ENCODE assay signal across 28 mouse cellular contexts in the genomic region with DNA sequence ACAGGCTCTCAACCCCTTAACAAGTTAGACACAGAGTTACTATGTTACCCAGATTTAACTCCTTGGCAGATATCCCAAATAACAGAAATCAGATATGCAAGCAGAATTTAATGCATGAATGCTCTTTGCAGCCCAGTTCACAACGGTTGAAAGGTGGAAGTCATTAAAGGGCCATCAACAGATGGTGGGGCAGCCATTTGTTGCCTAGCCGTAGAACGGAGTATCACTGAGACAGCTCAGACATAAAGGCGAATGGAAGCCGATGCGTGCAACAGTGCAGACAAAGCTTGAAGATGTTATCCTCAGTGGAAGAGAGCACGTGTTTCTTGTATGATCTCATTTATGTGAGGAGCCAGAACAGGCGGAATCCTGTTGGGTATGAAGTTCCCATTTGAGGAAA. TPM values are rescaled to one million over a fixed set of nuclear protein-coding genes. Genes with fewer than 3 reads are reported as not detected.
DNase-seq lines count a peak whose midpoint lies in the region; ATAC-seq and TF ChIP-seq lines count a peak whose summit lies in the region.
"Had no signal": no experiment of that assay in that cellular context is flagged by ENCODE, and none has a peak within 500 bp of the region (broad histone marks: within the 10 kb centered on the region; RNA-seq: fewer than 3 reads in every experiment).

No protein-coding gene starts in this region.

- H3K4me1 ChIP-seq in forebrain, embryonic 14.5 days (ENCODE audit: control insufficient read depth, insufficient read depth, low read length) = peaks cover 6% of the 10 kb centered on the region
- peaks cover 20% of the 10 kb centered on the region for H3K4me1 ChIP-seq in forebrain, embryonic 15.5 days
- peaks cover 10% of the 10 kb centered on the region for H3K4me1 ChIP-seq in kidney, postnatal 0 days (replicated peaks; ENCODE audit: insufficient read depth, low read length)
- H3K4me1 ChIP-seq in limb, embryonic 14.5 days (ENCODE audit: control insufficient read depth, insufficient read depth, low read length) = peaks cover 16% of the 10 kb centered on the region

- no peak overlapping the region for H3K9ac ChIP-seq in forebrain, embryonic 14.5 days (ENCODE audit: low read length)
- H3K9ac ChIP-seq in forebrain, embryonic 15.5 days (replicated peaks) = no peak overlapping the region
- H3K9ac ChIP-seq in kidney, postnatal 0 days (ENCODE audit: low read depth, low read length) = no peak overlapping the region
- no peak overlapping the region for H3K9ac ChIP-seq in limb, embryonic 14.5 days (ENCODE audit: low read depth, low read length, severe bottlenecking)
- H3K9ac ChIP-seq: heart, embryonic 15.5 days; hindbrain, embryonic 14.5 days; intestine, embryonic 15.5 days; liver, embryonic 12.5 days; midbrain, embryonic 13.5 days had no signal

- no peak for TF ChIP-seq CTCF in kidney, postnatal 0 days (IDR thresholded peaks at IDR 0.05; ENCODE audit: low read depth)

- H3K27ac ChIP-seq in forebrain, embryonic 14.5 days (ENCODE audit: low read depth, low read length) = no peak overlapping the region
- no peak overlapping the region for H3K27ac ChIP-seq in forebrain, embryonic 15.5 days (replicated peaks)
- no peak overlapping the region for H3K27ac ChIP-seq in kidney, postnatal 0 days
- no peak overlapping the region for H3K27ac ChIP-seq in limb, embryonic 14.5 days (replicated peaks; ENCODE audit: low read depth, low read length)
- H3K27ac ChIP-seq: heart, embryonic 15.5 days; hindbrain, embryonic 14.5 days; intestine, embryonic 15.5 days; liver, embryonic 12.5 days; midbrain, embryonic 13.5 days had no signal

- H3K4me2 ChIP-seq in forebrain, embryonic 14.5 days (ENCODE audit: low read length) = no peak overlapping the region
- no peak overlapping the region for H3K4me2 ChIP-seq in forebrain, embryonic 15.5 days (replicated peaks)
- no peak overlapping the region for H3K4me2 ChIP-seq in kidney, postnatal 0 days (ENCODE audit: low read length)
- no peak overlapping the region for H3K4me2 ChIP-seq in limb, embryonic 14.5 days (replicated peaks; ENCODE audit: low read depth, low read length, severe bottlenecking)
- H3K4me2 ChIP-seq: heart, embryonic 15.5 days; hindbrain, embryonic 14.5 days; intestine, embryonic 15.5 days; liver, embryonic 12.5 days; midbrain, embryonic 13.5 days had no signal

- H3K27me3 ChIP-seq in forebrain, embryonic 14.5 days (replicated peaks; ENCODE audit: control insufficient read depth, insufficient read depth, low read length) = no peaks in the 10 kb centered on the region
- no peaks in the 10 kb centered on the region for H3K27me3 ChIP-seq in forebrain, embryonic 15.5 days
- no peaks in the 10 kb centered on the region for H3K27me3 ChIP-seq in kidney, postnatal 0 days (ENCODE audit: insufficient read depth, low read length)
- no peaks in the 10 kb centered on the region for H3K27me3 ChIP-seq in limb, embryonic 14.5 days (ENCODE audit: control insufficient read depth, insufficient read depth, low read length)
- H3K27me3 ChIP-seq: heart, embryonic 15.5 days; intestine, embryonic 15.5 days; liver, embryonic 12.5 days; midbrain, embryonic 13.5 days had no signal

- TF ChIP-seq POLR2A in limb, embryonic 14.5 days (IDR thresholded peaks at IDR 0.05; ENCODE audit: borderline replicate concordance, extremely low read depth, insufficient read depth, insufficient read length) = no peak

- no peak overlapping the region for H3K4me3 ChIP-seq in forebrain, embryonic 14.5 days (ENCODE audit: low read depth, low read length)
- no peak overlapping the region for H3K4me3 ChIP-seq in forebrain, embryonic 15.5 days
- H3K4me3 ChIP-seq in kidney, postnatal 0 days (replicated peaks; ENCODE audit: low read depth, low read length) = no peak overlapping the region
- H3K4me3 ChIP-seq in limb, embryonic 14.5 days (replicated peaks; ENCODE audit: low read length) = no peak overlapping the region
- H3K4me3 ChIP-seq: heart, embryonic 15.5 days; intestine, embryonic 15.5 days; liver, embryonic 12.5 days; midbrain, embryonic 13.5 days had no signal

- H3K36me3 ChIP-seq in forebrain, embryonic 14.5 days (ENCODE audit: control insufficient read depth, insufficient read depth, low read length) = no peaks in the 10 kb centered on the region
- H3K36me3 ChIP-seq in forebrain, embryonic 15.5 days = no peaks in the 10 kb centered on the region
- H3K36me3 ChIP-seq in kidney, postnatal 0 days (ENCODE audit: insufficient read depth, low read length) = no peaks in the 10 kb centered on the region
- H3K36me3 ChIP-seq in limb, embryonic 14.5 days (ENCODE audit: control insufficient read depth, insufficient read depth, low read length) = no peaks in the 10 kb centered on the region
- H3K36me3 ChIP-seq: heart, embryonic 15.5 days; intestine, embryonic 15.5 days; liver, embryonic 12.5 days; midbrain, embryonic 13.5 days had no signal

- DNase-seq in forebrain, embryonic 14.5 days (ENCODE audit: low spot score) = peak; percentile 13
- DNase-seq in kidney, postnatal 0 days (ENCODE audit: low spot score) = peak; percentile 47
- no peak for DNase-seq in kidney, adult 11 months
- DNase-seq in Muller cell, postnatal 12 days (ENCODE audit: inconsistent ontology term) = peak; percentile 64
- peak; percentile 44 for DNase-seq in limb, embryonic 14.5 days (ENCODE audit: low spot score)
- no peak for DNase-seq in right cerebral cortex, postnatal 36 days (ENCODE audit: low spot score in 2 of 2)
- DNase-seq in thymus, postnatal 25 days = no peak
- DNase-seq: adrenal gland, adult 8-10 months; cerebellum, adult 8-10 months; cerebellum, postnatal 36 days; embryo, embryonic 11 days; heart, postnatal 36 days; left cerebral cortex, postnatal 4 days; lung, adult 2 months; lung, postnatal 14 days; right cerebral cortex, postnatal 4 days; thymus, postnatal 4 days had no signal

- 56% methylated on average over 8 of the region's 8 CpGs for WGBS in forebrain, embryonic 14.5 days
- WGBS in forebrain, embryonic 15.5 days = 56% methylated on average over 8 of the region's 8 CpGs
- WGBS in kidney, postnatal 0 days = 20% methylated on average over 8 of the region's 8 CpGs
- 53% methylated on average over 8 of the region's 8 CpGs for WGBS in limb, embryonic 14.5 days

- no peak for ATAC-seq in forebrain, embryonic 14.5 days
- ATAC-seq in forebrain, embryonic 15.5 days (replicated peaks) = no peak
- ATAC-seq in kidney, postnatal 0 days (replicated peaks; ENCODE audit: low FRiP score, low read depth) = no peak
- peak; percentile 46 for ATAC-seq in limb, embryonic 14.5 days (ENCODE audit: low FRiP score, low read depth)
- ATAC-seq: activated CD4-positive, CD25-positive, alpha-beta regulatory T cell, adult 4 months; intestine, embryonic 15.5 days; liver, embryonic 12.5 days; midbrain, embryonic 13.5 days had no signal

- H3K9me3 ChIP-seq in forebrain, embryonic 14.5 days (replicated peaks; ENCODE audit: control insufficient read depth, low read length) = no peaks in the 10 kb centered on the region
- no peaks in the 10 kb centered on the region for H3K9me3 ChIP-seq in forebrain, embryonic 15.5 days
- H3K9me3 ChIP-seq in kidney, postnatal 0 days (replicated peaks; ENCODE audit: low read length) = no peaks in the 10 kb centered on the region
- H3K9me3 ChIP-seq in limb, embryonic 14.5 days (ENCODE audit: control insufficient read depth, low read length) = no peaks in the 10 kb centered on the region
- H3K9me3 ChIP-seq: heart, embryonic 15.5 days; intestine, embryonic 15.5 days; liver, embryonic 12.5 days; midbrain, embryonic 13.5 days had no signal

RNA-seq across cellular contexts. Expression of a gene that starts 14.0 kb away (rescaled TPM):
- polyA plus RNA-seq in forebrain, embryonic 14.5 days (2014; fragmentation: Nextera tagmentation; extraction: Ambion mirVana) = 34.3 and 44.7 TPM in 2 replicates
- 58.0 and 58.4 TPM in 2 replicates for polyA plus RNA-seq in forebrain, embryonic 15.5 days (2015; fragmentation: Nextera tagmentation; extraction: Ambion mirVana)
- 26.9 and 28.8 TPM in 2 replicates for polyA plus RNA-seq in kidney, postnatal 0 days (2015; fragmentation: Nextera tagmentation; extraction: Ambion mirVana)
- 82.1 and 95.0 TPM in 2 replicates for polyA plus RNA-seq in limb, embryonic 14.5 days (2012; rRNA removed)
- polyA plus RNA-seq in limb, embryonic 14.5 days (2014; fragmentation: Nextera tagmentation; extraction: Ambion mirVana) = 39.8 and 45.1 TPM in 2 replicates

RNA-seq across cellular contexts. Expression of a gene that starts 14.2 kb away (rescaled TPM):
- polyA plus RNA-seq in forebrain, embryonic 14.5 days (2014; fragmentation: Nextera tagmentation; extraction: Ambion mirVana) = not detected in 2 replicates
- polyA plus RNA-seq in forebrain, embryonic 15.5 days (2015; fragmentation: Nextera tagmentation; extraction: Ambion mirVana) = not detected in 2 replicates
- polyA plus RNA-seq in kidney, postnatal 0 days (2015; fragmentation: Nextera tagmentation; extraction: Ambion mirVana) = 1.3 TPM in 2 replicates
- polyA plus RNA-seq in limb, embryonic 14.5 days (2012; rRNA removed) = 0.11 TPM in 1 of 2 replicates, not detected in the other
- polyA plus RNA-seq in limb, embryonic 14.5 days (2014; fragmentation: Nextera tagmentation; extraction: Ambion mirVana) = 0.89 and 1.4 TPM in 2 replicates
- polyA plus RNA-seq: activated CD4-positive, CD25-positive, alpha-beta regulatory T cell, adult 4 months; forebrain, embryonic 11.5 days; hindbrain, embryonic 14.5 days; liver, embryonic 12.5 days; midbrain, embryonic 13.5 days; neural tube, embryonic 11.5 days had no signal

RNA-seq across cellular contexts. Expression of a gene that starts 36.6 kb away (rescaled TPM):
- polyA plus RNA-seq in forebrain, embryonic 14.5 days (2014; fragmentation: Nextera tagmentation; extraction: Ambion mirVana) = not detected in 2 replicates
- polyA plus RNA-seq in forebrain, embryonic 15.5 days (2015; fragmentation: Nextera tagmentation; extraction: Ambion mirVana) = 0.39 TPM in 1 of 2 replicates, not detected in the other
- polyA plus RNA-seq in kidney, postnatal 0 days (2015; fragmentation: Nextera tagmentation; extraction: Ambion mirVana) = not detected in 2 replicates
- polyA plus RNA-seq in limb, embryonic 14.5 days (2012; rRNA removed) = not detected in 2 replicates
- 0.93 TPM in 1 of 2 replicates, not detected in the other for polyA plus RNA-seq in limb, embryonic 14.5 days (2014; fragmentation: Nextera tagmentation; extraction: Ambion mirVana)
- polyA plus RNA-seq: gonadal fat pad, adult 2 months; hindbrain, embryonic 14.5 days; intestine, embryonic 15.5 days; lung, adult 2 months; neural tube, embryonic 11.5 days; stomach, embryonic 14.5 days had no signal

RNA-seq across cellular contexts. Expression of a gene that starts 44.4 kb away (rescaled TPM):
- 9.4 and 11.8 TPM in 2 replicates for polyA plus RNA-seq in forebrain, embryonic 14.5 days (2014; fragmentation: Nextera tagmentation; extraction: Ambion mirVana)
- 10.5 and 12.8 TPM in 2 replicates for polyA plus RNA-seq in forebrain, embryonic 15.5 days (2015; fragmentation: Nextera tagmentation; extraction: Ambion mirVana)
- polyA plus RNA-seq in kidney, postnatal 0 days (2015; fragmentation: Nextera tagmentation; extraction: Ambion mirVana) = 9.6 and 13.5 TPM in 2 replicates
- polyA plus RNA-seq in limb, embryonic 14.5 days (2012; rRNA removed) = 10.1 and 11.4 TPM in 2 replicates
- 9.1 and 10.6 TPM in 2 replicates for polyA plus RNA-seq in limb, embryonic 14.5 days (2014; fragmentation: Nextera tagmentation; extraction: Ambion mirVana)

RNA-seq across cellular contexts. Expression of a gene that starts 44.5 kb away (rescaled TPM):
- 62.6 and 63.0 TPM in 2 replicates for polyA plus RNA-seq in forebrain, embryonic 14.5 days (2014; fragmentation: Nextera tagmentation; extraction: Ambion mirVana)
- 47.9 and 51.0 TPM in 2 replicates for polyA plus RNA-seq in forebrain, embryonic 15.5 days (2015; fragmentation: Nextera tagmentation; extraction: Ambion mirVana)
- 31.1 and 31.7 TPM in 2 replicates for polyA plus RNA-seq in kidney, postnatal 0 days (2015; fragmentation: Nextera tagmentation; extraction: Ambion mirVana)
- polyA plus RNA-seq in limb, embryonic 14.5 days (2012; rRNA removed) = 32.8 and 36.1 TPM in 2 replicates
- 54.0 and 55.2 TPM in 2 replicates for polyA plus RNA-seq in limb, embryonic 14.5 days (2014; fragmentation: Nextera tagmentation; extraction: Ambion mirVana)

Comparison
In these comparisons a context has a peak if more than half of its experiments do, and no peak if none do; other contexts are left out.
1. DNase-seq: peak in forebrain, embryonic 14.5 days (single experiment), kidney, postnatal 0 days (single experiment), Muller cell, postnatal 12 days (single experiment) and limb, embryonic 14.5 days (single experiment); none in kidney, adult 11 months (single experiment), right cerebral cortex, postnatal 36 days (0 of 2) and thymus, postnatal 25 days (single experiment).